Mouse (Mus musculus) fat pad, adult 2 months (tissue): ENCODE measurements around the gene Fcgrt.
"Not testable (repeated sequence)": the region's sequence is repeated elsewhere in the genome, so short reads cannot be mapped to it uniquely, and the experiment has no call there.

Experiments
- DNase-seq: peaks from one replicate; pipeline ENCODE4 v3.0.0-alpha.2; 2011; ENCODE audit warnings: low read depth, low spot score; ENCODE audit errors: extremely low read depth

Fcgrt gene

DNA sequence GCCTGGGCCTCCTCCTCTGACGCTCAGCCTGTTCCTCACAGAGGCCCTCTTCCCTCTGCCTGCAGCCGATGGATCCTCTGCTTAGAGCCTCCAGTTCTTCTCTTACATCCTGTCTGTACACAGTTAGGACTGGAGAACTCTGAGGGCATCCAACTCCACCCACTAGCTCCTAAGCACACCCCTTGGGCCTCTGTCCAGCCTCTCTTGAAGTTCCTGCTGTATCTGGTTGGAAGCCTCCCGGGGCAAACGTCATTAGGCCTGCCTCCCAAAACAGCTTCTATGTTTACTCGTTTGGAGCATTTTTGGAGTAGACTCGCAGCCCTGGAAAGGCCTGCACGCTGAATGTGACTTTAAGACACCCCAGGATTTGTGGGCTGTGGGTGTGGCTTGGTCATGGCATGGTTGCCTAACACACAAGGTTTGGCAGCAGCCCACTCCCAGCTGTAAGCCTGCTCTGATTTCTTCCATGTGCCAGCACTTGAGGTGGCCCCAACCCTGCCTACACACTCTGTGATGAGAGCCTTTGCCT lies at the start of gene Fcgrt:
Gene Fcgrt (minus strand): TSS at position 200 of the 529 bp plus-strand sequence.
- DNase-seq, result peak; percentile 94

DNA sequence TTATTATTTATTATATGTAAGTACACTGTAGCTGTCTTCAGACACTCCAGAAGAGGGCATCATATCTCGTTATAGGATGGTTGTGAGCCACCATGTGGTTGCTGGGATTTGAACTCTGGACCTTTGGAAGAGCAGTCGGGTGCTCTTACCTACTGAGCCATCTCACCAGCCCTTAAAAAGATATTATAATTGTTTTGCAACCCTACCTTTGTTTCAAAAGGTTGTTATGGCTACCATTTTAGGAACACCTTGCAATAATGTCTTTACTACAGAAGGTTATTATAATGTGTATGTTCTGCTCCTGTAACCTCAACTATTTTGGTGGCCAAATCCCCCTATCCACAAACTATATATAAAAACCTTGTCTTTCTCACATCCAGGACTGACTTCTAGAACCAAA lies 49.4 kb upstream of the Fcgrt start:
- not testable (repeated sequence) for DNase-seq

- DNase-seq, result no peak
Observed at GRCm38 (mm10) chr7:45151303-45151702, 47.7 kb upstream of the Fcgrt start.

GRCm38 (mm10) chr7:45150321-45150720 lies 46.7 kb upstream of the Fcgrt start:
- no peak for DNase-seq

DNA sequence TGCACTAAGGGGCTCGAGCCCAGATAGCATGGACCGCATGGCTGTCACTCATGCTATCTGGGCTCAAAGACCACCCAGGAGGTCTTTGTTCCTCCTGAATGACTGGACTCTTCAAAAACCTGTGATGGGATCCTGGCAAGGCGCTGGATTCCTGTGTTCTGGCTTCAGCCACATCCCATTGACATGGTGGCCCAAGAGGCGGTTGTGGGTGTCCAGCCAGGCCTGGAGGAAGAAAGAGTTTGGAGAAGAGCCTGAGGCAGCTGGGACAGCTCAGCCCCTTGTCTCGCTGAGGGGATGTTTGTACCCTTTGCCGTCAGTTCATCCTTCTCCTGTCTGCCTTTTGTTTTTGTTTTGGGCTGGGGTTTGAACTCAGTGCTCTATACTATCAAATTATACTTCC lies 45.9 kb upstream of the Fcgrt start:
- no peak for DNase-seq

GRCm38 (mm10) chr7:45148534-45149098 lies 45.0 kb upstream of the Fcgrt start:
- DNase-seq, result no peak

DNA sequence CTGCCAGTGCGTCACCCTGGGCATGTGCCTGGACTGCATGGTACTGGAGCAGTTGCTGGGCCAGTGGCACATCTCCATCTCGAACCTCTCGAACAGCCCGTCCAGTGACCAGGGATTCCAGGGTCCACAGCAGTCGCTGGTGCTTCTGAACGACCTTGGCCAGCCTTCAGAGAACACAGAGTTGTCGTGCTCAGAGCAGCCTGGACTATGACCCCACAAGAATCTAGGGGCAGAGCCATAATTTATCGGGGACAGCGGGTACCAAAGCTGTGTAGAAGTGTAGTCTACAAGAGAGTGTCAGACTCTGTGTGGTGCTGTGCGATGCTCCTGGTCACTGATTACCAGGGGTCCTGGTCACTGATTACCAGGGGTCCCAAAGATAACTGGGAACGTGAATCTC lies 44.2 kb upstream of the Fcgrt start:
- no peak for DNase-seq

- no peak for DNase-seq
Observed at GRCm38 (mm10) chr7:45147267-45147666, 43.6 kb upstream of the Fcgrt start.

- DNase-seq, result no peak
Observed at GRCm38 (mm10) chr7:45145460-45145859, 41.8 kb upstream of the Fcgrt start.

- no peak for DNase-seq
Observed at GRCm38 (mm10) chr7:45144368-45145174, 40.9 kb upstream of the Fcgrt start.

- DNase-seq, result no peak
Observed at GRCm38 (mm10) chr7:45141914-45142313, 38.3 kb upstream of the Fcgrt start.

- no peak for DNase-seq
Observed at GRCm38 (mm10) chr7:45141319-45141718, 37.7 kb upstream of the Fcgrt start.

DNA sequence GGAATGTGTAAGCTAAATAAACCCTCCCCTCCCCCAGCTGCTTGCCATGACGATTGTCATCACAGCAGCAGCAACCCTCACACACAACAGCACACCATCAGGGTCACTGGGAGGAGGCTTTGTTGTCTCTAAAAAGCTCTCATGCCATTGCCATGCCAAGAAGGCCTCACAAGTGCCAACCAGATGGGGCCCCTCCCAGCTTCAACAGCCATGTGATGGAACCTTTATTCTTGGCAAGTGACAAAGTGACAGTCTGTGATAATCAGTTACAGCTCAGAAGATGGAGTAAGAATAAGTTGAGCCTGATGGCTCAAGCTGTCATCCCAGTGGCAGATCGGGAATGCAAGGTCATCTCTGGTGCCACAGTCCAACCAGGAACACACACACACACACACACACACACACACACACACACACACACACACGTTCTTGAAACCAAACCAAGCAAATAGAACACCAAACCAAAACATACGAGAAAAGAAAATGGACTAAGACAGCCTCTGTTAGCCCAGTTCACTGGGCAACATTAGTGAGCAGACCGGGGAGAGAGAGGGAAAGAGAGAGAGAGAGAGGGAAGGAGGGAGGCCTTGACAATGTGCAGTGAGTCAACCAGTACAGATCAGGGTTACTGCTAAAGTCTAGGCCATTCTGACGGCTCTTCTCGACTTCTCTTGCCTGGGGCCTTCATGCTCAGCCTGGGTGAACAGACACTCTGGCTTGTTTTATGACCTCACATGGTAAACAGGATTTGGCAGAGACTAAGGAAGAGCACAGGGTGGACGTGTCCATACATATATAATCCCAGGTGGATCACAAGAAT lies 36.5 kb upstream of the Fcgrt start:
- DNase-seq, result peak; percentile 72

- no peak for DNase-seq
Observed at GRCm38 (mm10) chr7:45138403-45138802, 34.8 kb upstream of the Fcgrt start.

DNA sequence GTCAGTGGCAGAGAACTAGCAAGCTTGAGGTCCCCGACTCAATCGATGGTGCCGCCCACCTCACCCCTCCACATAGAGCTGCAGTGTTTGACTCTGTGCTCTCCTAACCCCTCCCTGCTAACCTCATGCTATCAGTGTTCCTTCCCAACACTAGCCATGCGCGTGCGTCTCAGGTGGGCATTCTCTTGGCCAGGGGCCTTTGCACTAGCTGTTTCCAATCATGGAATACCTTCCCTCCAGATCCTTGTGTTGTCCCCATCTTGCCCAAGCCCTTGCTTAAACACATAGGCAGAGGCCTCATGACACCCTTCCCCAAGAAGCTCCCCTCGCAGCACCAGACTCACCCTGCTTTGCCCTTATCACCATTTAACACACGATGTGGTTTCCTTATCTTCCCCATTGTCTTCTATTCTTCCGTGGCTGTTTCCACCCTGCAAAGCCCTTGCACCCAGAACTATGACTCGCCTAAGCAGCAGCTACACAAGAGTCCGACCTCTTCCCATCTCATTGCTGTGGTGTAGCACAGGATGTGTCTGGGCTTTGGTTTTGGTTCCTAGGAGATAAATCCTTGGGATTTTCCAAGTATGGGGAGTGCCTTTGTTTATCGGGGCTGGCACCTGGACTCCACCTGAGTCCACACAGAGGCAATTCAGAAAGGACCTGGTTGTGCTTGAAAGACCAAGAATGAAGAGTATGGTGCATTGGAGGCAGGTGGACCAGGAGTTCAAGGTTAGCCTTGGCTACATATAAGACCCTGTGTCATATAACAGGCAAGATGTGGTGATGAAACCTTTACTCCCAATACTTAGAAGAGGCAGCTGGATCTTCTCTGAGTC lies 33.7 kb upstream of the Fcgrt start:
- no peak for DNase-seq

- DNase-seq, result no peak
Observed at GRCm38 (mm10) chr7:45135993-45136567, 32.4 kb upstream of the Fcgrt start, which contains the start of the genes Gm45713 and Flt3l. Gm45713 (minus strand) TSS chr7:45136231. Flt3l (minus strand) TSS chr7:45136432.

DNA sequence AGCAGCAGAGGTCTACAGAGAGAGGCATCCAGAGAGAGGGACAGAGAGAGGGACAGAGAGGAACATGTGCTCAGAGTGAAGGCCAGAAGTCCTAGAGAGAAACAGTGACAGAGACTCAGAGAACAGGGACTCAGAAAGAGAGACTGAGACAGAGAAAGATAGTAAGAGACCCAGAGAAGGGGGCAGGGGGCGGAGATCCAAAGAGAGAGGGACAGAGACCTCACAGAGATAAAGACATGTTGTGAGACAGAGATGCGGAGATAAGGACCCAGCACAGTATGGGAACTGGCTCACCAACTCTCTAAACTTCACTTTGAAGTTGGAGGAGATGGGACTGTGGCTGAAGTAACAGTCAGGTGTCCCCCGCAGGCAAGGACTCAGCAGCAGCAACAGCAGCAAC lies 31.7 kb upstream of the Fcgrt start:
- no peak for DNase-seq

DNA sequence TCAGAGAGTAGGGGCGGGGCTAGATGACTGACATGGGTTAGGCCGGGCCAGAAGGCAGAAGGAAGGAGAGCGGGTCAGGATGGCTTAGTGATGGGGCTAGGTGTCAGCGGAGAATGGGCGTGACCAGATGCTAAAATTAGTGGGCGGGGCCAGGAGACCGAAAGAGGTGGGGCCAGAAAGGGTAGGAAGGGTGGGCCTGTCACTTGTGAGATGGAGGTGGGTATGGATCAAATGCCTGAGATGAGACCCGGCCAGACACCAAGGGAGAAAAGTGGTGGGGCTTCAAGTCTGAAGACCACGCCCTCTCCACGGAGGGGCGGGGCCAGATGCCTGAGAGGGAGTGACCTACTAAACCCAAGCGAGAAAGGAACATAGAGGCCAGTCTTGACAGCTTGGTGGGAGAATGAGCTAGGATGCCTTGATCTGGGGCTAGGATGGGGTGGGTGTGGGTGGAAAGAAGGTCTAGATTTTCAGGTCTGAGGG lies 30.9 kb upstream of the Fcgrt start:
- DNase-seq, result no peak

GRCm38 (mm10) chr7:45133446-45134159 lies 30.0 kb upstream of the Fcgrt start:
- DNase-seq, result no peak
